ENCODE assay signal across 18 mouse cellular contexts in genomic region chr17:33751181-33751580, GRCm38 (mm10). TPM values are rescaled to one million over a fixed set of nuclear protein-coding genes. Genes with fewer than 3 reads are reported as not detected.
"Had no signal": no experiment of that assay in that cellular context is flagged by ENCODE, and none has a peak within 500 bp of the region (broad histone marks: within the 10 kb centered on the region; RNA-seq: fewer than 3 reads in every experiment).

No protein-coding gene starts in this region.

- H3K9me3 ChIP-seq: lung, embryonic 15.5 days; megakaryocyte, embryonic 14.5 days; midbrain, embryonic 13.5 days; midbrain, embryonic 15.5 days; neural tube, embryonic 12.5 days; stomach, embryonic 15.5 days had no signal

- H3K27ac ChIP-seq: lung, embryonic 15.5 days; macrophage; midbrain, embryonic 13.5 days; midbrain, embryonic 15.5 days; neural tube, embryonic 12.5 days; stomach, embryonic 15.5 days; stomach, postnatal 0 days had no signal

- H3K4me3 ChIP-seq: lung, embryonic 15.5 days; megakaryocyte, embryonic 14.5 days; midbrain, embryonic 13.5 days; midbrain, embryonic 15.5 days; neural tube, embryonic 12.5 days; stomach, embryonic 15.5 days had no signal

- H3K27me3 ChIP-seq: lung, embryonic 15.5 days; megakaryocyte, embryonic 14.5 days; midbrain, embryonic 13.5 days; midbrain, embryonic 15.5 days; neural tube, embryonic 12.5 days; stomach, embryonic 15.5 days had no signal

- H3K9ac ChIP-seq: lung, embryonic 15.5 days; midbrain, embryonic 13.5 days; midbrain, embryonic 15.5 days; neural tube, embryonic 12.5 days; stomach, embryonic 15.5 days had no signal

- DNase-seq: lung, adult 2 months; lung, postnatal 14 days; lung, postnatal 36 days; right cerebral cortex, postnatal 14 days; thymus, adult 2 months; thymus, postnatal 25 days; thymus, postnatal 4 days had no signal

- ATAC-seq: lung, postnatal 0 days; midbrain, embryonic 13.5 days; midbrain, embryonic 15.5 days had no signal

- H3K4me2 ChIP-seq: lung, embryonic 15.5 days; midbrain, embryonic 11.5 days; midbrain, embryonic 13.5 days; midbrain, embryonic 15.5 days; neural tube, embryonic 12.5 days; stomach, embryonic 15.5 days had no signal

RNA-seq across cellular contexts. Expression of gene Angptl4, which starts 30.4 kb away (rescaled TPM):
- total RNA-seq: neutrophil, adult 5-6 weeks had no signal
